Mouse (Mus musculus): ENCODE results near the gene Il1b. TPM values are rescaled to one million over a fixed set of nuclear protein-coding genes. Genes with fewer than 3 reads are reported as not detected.
A peak's percentile ranks its signal among the peaks of the same experiment; 100 is the strongest.

The Il1b gene
- total RNA-seq (2021) = under 1 TPM; 0.43 to 0.58 TPM

DNA sequence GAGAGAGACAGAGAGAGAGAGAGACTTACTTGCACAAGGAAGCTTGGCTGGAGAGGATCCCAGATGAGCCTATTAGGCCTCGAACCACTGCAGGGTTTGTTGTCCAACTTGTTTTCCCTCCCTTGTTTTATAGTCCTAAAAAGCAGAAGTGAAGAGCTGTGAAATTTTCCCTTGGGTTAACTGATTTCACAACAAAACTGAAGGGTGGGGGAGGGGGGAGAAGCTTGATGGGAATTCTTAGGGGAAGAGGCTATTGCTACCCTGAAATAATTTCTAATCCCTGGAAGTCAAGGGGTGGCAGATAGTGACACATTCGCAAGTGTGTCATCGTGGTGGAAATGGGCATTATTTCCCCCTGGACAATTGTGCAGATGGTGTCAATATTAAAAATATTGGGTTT is at the start of gene Il1b:
Il1b (minus strand) TSS at position 101 of the 400 bp plus-strand sequence.
- DNase-seq = no peak
- intact Hi-C loops (cut with DNase I) = no loop called here

DNA sequence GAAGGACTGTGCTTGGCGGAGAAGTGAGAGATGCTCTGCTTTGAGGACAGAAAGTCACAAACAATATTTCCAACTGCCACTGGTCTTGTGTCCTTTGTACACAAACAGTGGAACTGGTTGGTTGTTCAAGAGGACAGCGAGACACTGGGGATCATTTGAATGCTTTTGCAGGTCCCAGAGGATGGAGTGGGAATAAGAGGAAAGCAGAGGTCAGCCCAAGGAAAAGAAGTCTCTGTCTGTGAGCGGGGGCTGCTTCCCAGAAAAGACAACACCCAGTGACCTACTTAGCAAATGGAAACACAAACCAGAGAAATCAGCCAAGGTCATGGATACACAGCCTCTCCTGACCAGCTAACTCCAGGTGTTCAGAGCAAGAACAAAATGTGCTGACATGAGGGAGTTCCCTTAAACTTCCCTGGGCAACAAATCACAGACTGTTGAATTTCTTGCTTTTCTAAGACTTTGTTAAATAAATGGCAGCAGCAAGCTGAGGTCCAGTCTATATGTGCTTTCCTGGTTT is 48.5 kb upstream of the Il1b start:
- intact Hi-C loops (cut with DNase I) = no loop called here
- no peak for DNase-seq

DNA sequence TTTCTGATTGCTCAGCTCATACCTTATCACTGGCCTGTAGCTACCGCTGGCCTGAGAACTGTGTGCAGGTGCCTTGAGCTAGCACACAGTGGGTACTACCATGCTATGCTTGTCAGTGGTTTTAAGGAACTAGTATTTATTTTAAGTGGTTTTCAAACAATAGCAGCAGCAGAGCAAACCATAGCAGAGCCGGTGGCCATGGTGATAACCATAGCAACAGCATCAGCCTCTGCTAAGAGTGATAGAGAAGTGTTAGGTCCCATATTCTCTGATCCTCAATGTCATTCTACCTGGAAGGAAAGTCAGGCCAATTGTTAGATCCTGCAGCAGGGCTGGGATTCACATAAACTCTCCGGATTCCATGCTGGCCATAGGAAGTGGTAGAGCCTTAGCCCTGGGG is 43.7 kb upstream of the Il1b start:
- intact Hi-C loops (cut with DNase I) = no loop called here
- DNase-seq = no peak

DNA sequence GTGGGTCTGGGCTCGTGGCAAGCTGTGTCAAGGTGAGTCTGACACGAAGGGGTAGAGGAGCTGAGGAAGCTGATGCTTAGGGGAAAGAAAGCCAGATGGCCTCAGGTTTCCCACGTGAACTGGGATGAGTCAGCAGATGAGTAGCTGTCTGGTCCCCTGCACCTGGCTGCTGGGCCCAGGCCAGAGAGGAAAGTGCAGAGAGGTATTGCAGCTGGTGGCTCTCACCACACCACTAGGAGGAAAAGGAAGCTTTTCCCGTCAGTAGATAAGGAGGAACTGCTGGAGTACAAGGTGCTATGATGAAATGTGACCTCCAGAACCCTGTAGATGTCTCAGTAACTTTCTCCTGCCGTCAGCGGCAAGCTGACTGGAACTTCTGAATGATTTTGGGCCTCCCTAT is 42.5 kb upstream of the Il1b start:
- intact Hi-C loops (cut with DNase I) = no loop called here
- DNase-seq = no peak

DNA sequence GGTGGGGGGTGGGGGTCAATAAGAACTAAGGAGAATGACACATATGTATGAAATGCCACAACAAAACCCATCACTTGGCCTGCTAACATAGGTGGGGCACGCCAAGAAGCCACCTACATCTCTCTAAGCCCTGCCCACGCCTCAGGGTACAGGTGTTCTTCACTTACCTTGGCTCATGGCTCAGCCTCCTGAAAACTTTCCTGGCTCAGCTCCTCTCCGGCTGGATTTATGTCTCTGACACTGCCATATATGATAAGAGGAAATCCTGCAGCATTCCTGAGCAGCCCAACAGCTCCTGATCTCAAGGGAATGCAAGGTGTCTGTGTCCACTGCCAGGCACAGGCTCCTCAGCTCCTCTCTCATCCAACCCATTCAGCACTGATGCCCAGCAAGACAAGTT is 40.7 kb upstream of the Il1b start:
- DNase-seq = no peak
- intact Hi-C loops (cut with DNase I) = no loop called here

DNA sequence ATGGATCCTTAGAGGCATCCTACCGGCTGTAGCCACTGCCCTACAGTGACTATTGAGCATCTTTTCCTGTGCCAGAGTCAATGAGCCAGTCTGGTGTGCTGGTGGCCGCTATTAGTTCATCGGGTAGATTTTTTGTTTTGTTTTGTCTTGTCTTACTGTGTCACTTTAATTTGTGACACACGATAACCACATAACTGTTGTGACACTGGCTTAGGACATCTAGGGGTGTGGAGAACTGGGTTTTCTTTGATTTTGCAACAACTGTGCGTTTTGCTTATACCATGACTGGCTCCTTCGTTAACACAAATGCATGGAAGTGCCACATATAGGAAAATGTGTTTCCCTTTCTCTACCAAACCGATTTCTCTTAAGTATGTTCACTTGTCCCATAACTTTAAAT is 39.4 kb upstream of the Il1b start:
- intact Hi-C loops (cut with DNase I) = no loop called here
- DNase-seq = no peak

DNA sequence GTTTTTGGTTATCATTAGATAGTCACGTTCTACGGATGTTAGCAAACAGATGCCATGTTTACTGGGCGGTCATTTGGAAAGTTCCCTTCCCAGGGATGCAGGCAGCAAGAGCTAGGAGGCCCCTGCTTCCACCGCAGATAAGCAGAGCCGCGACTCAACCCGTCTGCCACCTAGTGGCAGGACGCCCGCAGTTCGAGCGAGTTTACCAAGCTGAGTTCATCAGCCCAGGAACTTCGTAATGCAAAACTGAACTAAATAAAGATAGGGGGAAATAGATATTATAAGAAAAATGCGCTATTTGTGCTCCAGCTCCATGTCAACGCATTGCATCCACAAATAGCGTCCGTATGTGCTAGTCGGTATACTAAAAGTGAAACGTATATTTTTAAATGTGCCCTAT is 37.5 kb upstream of the Il1b start:
- peak; percentile 74 to 78 for DNase-seq
- intact Hi-C loops (cut with DNase I) = loop anchor here (1.0 to 5.0 kb wide), 2 partner anchors 111 to 226 kb away; partner anchors contain the start of gene Ckap2l

DNA sequence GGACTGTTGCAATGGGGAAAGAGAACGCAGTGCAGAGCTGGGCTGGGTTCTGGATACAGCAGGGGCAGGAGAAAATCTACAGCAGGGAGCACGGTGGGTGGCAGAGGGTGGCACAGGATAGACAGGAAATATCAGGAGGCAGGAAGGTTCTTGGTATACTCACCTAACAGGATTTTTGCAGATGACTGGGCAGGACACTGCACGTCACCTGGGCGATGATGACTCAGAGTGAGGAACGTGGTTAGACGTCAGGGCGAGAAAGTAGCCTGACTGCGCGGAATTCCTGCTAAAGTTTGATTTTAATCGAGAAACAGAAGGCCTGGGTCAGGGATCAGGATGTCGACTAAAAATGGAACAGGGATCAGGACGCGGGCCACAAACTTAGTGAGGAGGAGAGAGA is 36.7 kb upstream of the Il1b start:
- intact Hi-C loops (cut with DNase I) = loop anchor here (5.0 kb wide), 1 partner anchor 225 kb away; no protein-coding TSS in a partner anchor
- DNase-seq = no peak

DNA sequence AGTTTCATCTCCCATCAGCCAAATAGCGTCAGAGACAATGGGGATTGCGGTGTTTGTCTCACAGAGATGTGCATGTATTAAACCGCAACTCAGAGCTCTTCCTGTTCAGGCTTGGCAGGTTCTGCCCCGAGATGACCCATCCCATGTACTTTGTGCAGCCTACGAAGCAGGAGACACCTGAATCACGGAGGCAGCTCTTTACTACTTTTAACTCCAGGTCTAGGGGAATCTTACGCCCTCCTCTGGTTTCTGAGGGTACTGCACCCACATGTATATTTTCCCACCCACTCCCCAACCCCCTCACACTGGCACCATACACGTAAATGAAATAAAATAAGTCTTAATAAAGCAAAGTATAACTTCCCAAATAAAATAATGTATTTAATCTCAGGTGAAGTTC is 35.6 kb upstream of the Il1b start:
- no peak for DNase-seq

DNA sequence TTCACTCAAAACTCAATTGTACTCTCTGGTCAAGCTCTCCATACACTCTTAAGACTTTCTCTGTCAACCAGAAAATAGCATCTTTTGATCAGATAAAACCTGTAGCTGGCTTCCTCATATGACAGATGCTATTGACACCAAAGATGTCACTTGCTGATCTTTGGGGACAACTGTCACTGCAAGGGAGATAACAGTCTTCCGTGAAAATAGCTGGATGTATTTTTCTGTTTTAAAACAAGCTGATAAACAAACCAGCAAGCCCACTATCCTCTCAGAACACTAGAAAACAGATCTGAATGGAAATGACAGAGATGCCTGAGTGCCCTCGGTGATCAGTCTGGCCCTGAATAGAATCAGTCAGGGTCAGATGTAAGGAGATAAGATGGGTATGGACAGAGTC is 32.8 kb upstream of the Il1b start:
- intact Hi-C loops (cut with DNase I) = no loop called here
- no peak for DNase-seq

More for the DNA sequence above, 35.6 kb upstream of the Il1b start:
- intact Hi-C loops (cut with DNase I) = loop anchor here (5.0 kb wide), 1 partner anchor 224 kb away; no protein-coding TSS in a partner anchor

DNA sequence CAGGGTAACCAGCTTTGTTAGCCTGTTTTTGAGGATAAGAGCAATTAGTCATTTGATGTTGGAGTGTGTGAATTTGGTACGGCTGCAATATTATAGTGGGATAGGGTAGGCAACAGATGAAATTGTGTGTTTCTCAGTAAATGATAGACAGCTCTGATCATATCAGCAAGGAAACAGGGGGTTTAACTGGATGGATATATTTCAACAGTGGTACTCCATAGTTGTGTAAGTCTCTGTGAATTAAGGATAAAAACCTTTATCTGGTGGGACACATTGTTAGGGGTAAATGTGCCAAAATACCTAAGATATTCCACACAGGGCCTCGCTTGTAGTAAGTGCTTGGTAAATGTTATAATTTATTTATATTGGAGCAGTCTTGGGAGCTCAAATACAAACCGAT is 31.4 kb upstream of the Il1b start:
- intact Hi-C loops (cut with DNase I) = no loop called here
- no peak for DNase-seq

DNA sequence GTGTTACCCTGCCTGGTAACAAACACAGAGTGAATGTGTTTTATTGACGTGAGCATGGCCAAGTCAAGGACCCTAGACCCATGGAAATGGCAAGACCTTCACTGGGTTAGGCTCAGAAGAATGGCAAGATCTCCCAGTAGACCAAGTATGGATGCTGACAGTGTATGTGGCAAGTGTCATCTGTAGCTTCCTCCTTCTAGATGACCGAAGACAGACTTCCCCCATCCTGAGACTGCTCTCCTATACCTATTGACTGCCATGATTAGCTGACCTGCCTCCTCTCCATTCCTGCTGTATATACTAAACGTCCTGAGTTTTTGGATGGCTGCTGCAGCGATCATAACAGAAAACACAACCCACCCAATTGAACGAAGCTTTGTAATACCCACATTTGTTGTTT is 30.9 kb upstream of the Il1b start:
- no peak for DNase-seq
- intact Hi-C loops (cut with DNase I) = no loop called here

DNA sequence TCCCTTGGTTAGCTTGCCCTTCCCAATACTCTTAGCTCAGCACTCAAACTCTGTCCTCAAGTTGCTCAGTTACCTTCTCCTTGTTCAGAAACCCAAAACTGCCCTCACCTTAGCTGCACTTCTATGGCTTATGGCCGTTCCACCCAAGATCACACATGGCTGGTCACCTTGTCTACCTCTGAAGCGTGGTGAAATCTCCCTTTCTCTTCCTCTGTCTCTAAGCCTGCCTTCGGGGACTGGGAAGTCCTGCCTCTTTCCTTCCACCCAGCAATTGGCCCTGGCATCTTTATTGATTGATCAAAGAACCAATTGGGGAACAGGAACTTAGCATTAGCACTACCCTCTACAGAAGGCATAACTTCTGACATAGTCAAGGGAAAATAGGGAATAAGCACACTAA is 27.2 kb upstream of the Il1b start:
- no peak for DNase-seq
- intact Hi-C loops (cut with DNase I) = no loop called here

DNA sequence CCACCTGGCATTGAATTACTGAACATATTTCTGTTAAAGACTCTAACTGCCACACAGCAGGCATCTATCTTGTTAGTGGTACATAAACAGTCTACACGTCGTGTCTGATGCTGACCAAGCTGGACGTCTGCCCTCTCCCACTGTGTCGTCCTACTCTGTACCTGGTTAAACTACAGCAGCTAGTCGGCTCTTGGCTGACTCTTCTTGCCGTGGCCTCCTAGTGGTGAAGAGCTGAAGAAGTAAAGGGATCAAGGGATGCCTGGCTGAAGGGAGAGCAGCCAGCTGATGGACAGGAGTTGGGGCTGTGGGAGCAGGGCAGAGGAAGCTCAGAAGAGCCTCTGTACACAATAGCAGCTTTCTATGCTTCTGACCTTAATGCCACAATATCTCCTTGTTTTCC is 22.6 kb upstream of the Il1b start:
- DNase-seq = peak in 1 of 2 experiments; percentile 23
- intact Hi-C loops (cut with DNase I) = loop anchor here (5.0 kb wide), 1 partner anchor 96 kb away; the partner anchor contains the start of gene Ckap2l

DNA sequence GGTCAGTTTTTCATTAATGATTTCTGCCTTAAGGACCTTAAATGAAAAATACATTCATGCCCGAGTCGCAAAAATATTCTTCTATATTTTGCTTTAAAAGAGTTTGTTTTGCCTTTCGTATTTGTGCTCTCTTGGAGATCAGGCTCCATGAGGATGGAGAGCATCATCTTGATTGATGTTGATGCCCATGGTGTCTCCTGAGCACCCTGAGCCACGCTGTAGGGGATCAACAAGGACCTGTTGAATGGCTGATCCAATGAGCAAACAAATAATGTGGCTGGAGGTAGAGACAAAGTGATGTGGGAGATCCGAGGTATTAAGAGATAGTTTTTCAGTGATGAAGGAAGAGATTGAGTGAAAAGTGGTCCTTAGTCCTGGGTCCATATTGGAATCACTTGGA is 19.2 kb upstream of the Il1b start:
- intact Hi-C loops (cut with DNase I) = loop anchor here (5.0 kb wide), 1 partner anchor 93 kb away; the partner anchor contains the start of gene Ckap2l

DNA sequence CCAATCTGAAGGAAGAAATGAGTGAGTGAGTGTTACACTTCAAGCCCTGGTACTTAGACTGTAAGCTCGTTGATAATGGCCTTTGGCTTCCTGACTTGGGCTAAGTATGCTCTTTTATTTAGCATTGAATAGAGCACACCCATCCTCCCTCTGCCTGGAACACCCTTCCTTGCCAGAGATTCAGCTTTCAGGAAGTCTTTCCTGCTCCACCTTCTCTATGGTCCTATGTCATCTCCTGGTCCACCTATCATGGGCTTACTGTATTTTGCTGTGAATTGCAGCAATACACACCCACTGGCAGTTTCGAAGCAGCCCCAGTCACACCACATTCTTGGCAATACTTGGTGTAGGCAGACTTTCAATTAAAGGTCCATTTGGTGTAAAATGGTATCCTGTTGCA is 18.4 kb upstream of the Il1b start:
- DNase-seq = no peak
- intact Hi-C loops (cut with DNase I) = no loop called here

More for the DNA sequence above, 19.2 kb upstream of the Il1b start:
- DNase-seq = no peak

DNA sequence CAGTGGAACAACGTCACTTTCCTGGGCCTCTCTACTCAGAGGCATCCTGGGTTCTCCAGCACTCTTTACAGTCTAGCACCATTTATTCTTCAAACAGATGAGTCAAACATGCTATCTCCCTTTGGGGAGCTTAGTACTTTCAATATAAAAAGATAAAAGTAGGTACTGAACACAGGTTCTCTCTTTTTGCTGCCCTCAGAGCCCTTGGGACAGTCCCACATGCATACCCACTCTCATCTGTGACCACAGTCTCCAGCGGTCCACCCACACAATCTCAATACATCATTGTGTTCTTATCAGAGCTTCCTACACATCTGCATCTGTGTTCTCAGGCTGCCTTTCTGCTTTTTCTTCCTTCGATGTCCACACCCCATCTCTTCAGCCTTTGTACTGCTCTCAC is 14.4 kb upstream of the Il1b start:
- DNase-seq = no peak
- intact Hi-C loops (cut with DNase I) = no loop called here

DNA sequence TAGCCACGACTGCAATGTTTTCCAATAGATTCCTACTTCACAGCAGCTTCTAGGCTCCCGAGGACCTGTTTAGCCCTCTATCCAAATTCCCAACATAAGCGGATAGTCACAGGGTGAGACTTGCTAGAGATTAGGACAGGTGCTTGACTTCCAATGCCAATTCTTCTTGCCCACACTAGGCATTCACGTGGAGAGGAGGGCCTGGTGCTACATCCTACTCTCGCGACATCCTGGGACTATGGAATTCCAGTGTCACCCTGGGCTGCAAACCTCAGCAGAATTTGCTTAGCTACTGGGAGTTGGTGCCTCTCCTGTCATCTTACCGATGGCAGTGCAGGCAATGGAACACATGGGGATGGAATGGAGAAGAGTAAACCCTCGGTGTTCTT is 13.3 kb upstream of the Il1b start:
- no peak for DNase-seq
- intact Hi-C loops (cut with DNase I) = no loop called here

DNA sequence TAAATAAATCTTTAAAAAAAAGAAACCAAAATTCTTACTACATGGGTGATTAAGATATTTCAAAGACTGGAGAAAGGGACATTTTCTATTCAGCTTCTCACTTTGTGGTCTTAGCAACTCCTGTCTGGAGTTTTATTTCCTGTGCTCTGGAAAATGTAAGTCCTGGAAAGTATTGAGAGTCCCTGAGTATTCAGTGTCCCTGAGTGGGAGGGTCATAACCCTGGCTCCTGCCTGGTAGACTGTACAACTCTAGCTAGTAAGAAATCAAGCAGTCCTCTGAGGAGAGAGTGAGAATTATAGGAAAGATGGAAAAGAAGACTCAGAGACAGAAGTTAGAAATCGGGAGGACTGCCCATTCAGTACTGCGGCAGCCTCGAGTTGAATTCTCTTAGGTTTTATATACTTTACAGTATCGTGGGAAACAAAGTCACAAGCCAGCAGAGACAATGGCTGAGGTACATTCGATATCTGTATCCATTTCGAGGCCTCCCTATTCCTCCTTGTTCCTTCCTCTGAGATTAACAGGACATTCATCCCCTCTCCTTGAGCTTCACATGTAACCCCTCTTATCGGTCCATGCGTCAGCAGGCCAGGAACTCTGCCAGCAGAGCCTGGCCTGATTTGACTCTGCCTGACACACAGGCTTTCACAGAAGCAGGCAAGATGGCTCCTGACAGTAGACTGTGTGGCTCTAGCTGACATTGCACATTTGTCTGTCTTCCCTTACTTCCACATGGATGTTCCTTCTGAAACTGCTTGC is 12.8 kb upstream of the Il1b start:
- intact Hi-C loops (cut with DNase I) = no loop called here

DNA sequence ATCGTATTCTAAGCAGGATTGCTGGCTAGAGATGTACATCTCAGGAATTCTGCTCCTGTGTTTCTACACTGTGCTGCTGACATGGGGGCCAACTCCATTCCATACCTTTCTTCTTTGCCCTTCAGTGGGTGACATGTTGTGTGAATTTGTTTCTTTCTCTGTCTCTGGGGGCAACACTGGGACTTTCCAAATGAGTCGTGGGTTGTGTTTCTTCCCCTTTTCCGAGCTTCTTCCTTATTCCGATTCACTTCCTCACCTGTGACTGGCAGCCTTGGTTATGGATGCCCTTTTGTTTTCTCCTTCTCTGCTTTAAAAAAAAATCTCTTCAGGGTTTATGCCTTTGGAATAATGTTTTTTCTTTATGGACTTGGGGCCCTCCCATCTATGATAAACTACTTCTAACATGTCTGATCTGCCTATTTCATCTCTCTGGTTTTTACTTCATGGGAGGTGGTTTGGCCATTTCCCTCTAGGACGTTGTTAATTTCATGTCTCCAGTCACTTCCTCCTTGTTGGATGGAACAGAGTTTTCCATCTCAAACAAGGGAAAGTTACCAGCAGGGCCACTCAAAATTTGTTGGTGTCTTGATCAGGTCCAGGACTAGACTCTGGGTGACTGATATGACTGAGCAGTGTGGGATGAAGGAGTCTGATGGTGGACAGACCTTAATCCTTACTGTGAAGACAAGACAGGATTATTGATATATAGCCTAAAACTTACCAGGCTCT is 10.0 kb upstream of the Il1b start:
- DNase-seq = no peak
- intact Hi-C loops (cut with DNase I) = no loop called here

More for the DNA sequence above, 12.8 kb upstream of the Il1b start:
- DNase-seq = peak; percentile 67

DNA sequence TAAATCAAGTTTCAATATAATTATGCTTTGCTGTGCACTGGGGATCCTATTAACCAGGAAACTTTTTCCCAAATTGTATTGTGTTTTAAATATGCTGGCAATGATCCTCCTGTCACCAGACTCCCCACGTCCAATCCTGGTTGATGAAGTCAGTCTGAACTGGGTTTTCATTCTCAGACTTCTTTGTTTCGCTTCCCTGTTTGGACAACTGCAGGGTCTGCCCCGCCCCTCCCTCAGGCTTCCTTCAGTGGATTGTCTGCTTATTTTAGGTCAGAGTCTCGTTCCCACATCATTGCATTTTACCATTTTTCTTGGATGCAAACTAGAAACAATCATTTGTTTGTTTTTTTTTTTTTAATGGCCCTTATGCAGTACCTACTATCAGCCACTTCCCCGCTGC is 9.3 kb upstream of the Il1b start:
- no peak for DNase-seq
- intact Hi-C loops (cut with DNase I) = no loop called here

DNA sequence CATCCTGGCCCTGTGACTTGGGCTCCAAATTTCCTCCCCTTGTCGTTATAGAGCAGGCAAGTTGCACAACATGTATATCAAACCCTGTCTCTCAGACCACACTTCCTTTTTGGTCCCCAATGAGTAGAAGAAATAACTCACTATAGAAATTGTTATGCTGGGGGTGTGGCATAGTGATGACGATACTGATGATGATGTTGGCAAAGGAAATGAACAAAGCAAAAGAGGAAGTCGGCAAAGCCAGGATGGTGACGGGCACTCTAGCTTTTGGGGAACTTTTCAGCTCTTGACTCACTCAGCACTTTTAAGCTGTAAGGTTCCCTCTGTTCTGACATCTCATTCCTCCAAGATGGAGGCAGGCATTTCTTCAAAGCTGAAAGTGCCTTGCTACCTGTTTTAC is 2.4 kb upstream of the Il1b start:
- intact Hi-C loops (cut with DNase I) = no loop called here
- DNase-seq = no peak
